Mouse (Mus musculus) T-helper 2 cell (primary cell): ENCODE measurements at regions not wholly inside any gene's neighbourhood (a gene's known extent, or its start where the extent isn't known, plus 50 kb on each side); places are given as distances from the start of the nearest gene placed in this dataset.

Experiments
- in situ Hi-C: fragments of 300-600 bp; cut with MboI, MseI; formaldehyde crosslinking; loops from one replicate; pipeline ENCODE4 v1.15.1; 2025; ENCODE audit warnings: high pct_unique_total_duplicates

DNA sequence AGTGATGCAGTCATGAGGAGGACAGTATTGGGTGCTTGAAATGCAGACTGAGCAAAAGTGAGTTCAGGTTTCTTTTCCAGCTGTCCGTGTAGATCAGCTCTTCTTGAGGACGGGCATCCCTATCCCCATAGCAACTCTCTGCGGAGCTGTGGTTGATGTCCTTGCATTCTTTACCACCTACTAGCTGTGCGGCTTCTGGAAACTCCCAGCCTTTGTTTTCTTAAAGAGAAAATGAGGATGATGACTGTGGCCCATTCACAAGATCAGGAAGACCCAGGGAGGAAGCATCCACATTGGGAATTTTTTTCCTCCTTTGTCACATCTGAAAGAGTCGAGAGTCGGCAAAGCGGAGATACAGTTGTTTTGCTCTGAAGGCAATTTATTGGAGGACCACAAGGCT lies 410.2 kb upstream of the Sall1 start:
- in situ Hi-C loops: no loop called here

GRCm38 (mm10) chr8:89453724-89454123 lies 409.8 kb upstream of the Sall1 start:
- in situ Hi-C loops: no loop called here

- in situ Hi-C loops: no loop called here
Observed at GRCm38 (mm10) chr8:89444466-89444865, 400.5 kb upstream of the Sall1 start.

DNA sequence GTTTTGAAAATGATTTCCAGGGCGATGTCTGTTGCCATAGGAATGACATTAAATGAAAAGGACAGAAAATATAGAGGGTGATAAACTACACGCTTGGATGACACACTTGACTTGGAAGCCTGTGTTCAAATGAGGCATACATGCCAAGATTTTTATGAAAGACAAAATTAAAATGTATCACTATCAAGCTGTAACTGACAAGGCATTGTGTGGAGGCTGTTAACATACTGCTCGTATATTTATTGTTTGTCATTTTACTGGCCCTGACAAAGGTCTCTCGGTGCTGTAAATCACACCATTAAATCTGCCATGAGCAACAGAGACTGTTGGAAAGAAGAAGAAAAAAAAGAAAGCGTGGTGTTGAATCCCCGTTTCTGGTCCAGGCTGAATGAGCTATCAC lies 395.3 kb upstream of the Sall1 start:
- in situ Hi-C loops: no loop called here

GRCm38 (mm10) chr8:89426969-89427368 lies 383.0 kb upstream of the Sall1 start:
- in situ Hi-C loops: no loop called here

- in situ Hi-C loops: no loop called here
Observed at GRCm38 (mm10) chr8:89415287-89415686, 371.3 kb upstream of the Sall1 start.

GRCm38 (mm10) chr8:89412500-89412899 lies 368.5 kb upstream of the Sall1 start:
- in situ Hi-C loops: no loop called here

GRCm38 (mm10) chr8:89412046-89412445 lies 368.1 kb upstream of the Sall1 start:
- in situ Hi-C loops: no loop called here

DNA sequence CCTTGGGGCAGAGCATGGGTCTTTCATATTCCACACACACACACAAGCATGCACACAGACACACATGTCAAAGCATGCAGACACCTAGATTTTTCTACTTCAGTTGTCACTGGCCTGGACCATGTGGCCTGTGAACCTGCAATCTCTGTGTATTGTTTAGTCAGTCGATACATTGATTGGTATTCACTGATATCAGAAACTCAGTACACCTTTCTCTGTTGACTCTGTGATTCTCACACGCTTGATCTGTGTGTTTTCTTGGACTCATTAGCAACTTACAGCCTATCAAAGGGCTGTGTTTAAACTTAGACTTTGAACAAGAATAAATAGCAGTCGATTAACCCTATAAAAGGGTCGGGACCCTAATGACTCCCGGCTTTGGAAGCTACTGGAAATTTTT lies 362.7 kb upstream of the Sall1 start:
- in situ Hi-C loops: no loop called here

GRCm38 (mm10) chr8:89404287-89404686 lies 360.3 kb upstream of the Sall1 start:
- in situ Hi-C loops: no loop called here

DNA sequence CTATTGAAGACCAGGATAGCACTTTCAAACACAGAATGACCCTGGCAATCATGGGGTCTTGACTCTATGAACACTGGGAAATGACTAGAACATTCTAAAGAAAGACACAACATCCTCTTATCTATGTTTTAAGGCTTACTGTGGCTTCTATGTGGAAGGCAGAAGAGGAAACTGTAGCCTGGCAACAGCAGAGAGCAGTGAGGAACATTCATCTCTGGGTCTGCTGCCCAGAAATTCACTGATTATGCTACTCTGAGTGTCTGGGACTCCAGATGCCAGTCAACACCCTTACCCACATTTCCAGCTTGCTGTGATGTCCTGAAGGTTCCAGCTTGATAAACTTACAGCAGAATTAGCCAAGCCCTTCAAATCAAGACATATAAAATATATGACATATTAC lies 352.7 kb upstream of the Sall1 start:
- in situ Hi-C loops: no loop called here

- in situ Hi-C loops: no loop called here
Observed at GRCm38 (mm10) chr8:89392749-89393148, 348.8 kb upstream of the Sall1 start.

DNA sequence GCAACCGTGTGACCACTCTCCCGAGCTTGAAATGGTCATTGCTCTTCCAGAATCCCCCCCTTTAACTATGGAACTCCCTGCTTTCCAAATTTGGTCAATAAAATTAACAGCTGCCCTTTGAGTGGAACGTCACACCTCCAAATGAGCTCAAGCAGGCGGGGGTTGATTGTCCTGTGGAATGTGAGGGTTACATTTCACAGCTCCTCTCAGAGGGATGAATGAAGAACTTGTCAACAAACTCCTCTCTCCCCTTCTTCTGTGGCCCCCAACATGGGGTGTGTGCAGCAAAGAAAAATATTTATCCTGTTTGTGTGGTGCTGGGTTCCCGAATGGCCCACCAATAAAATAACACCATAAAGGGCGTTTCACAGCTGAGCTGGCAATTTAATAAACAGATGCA lies 344.8 kb upstream of the Sall1 start:
- in situ Hi-C loops: no loop called here

GRCm38 (mm10) chr8:89387295-89387694 lies 343.3 kb upstream of the Sall1 start:
- in situ Hi-C loops: no loop called here

DNA sequence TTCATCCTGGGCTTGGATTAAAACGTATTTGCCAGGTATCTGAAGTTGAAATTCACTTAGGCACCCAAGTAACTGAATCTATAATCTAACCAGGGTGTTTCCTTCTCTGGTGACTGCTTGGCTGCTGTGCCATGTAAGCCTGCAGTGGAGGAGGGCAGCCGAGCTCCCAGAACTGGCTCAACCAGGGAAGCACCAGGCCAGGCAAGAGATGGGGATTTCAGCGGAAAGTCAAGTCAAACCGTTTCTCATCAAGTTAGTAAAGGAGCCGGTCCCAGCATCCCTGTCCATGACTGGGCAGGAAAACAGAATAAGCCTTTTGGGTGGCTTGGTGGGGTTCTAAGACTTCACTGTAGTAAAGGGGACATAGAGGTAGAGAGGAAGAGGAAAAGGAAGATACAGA lies 341.1 kb upstream of the Sall1 start:
- in situ Hi-C loops: no loop called here

DNA sequence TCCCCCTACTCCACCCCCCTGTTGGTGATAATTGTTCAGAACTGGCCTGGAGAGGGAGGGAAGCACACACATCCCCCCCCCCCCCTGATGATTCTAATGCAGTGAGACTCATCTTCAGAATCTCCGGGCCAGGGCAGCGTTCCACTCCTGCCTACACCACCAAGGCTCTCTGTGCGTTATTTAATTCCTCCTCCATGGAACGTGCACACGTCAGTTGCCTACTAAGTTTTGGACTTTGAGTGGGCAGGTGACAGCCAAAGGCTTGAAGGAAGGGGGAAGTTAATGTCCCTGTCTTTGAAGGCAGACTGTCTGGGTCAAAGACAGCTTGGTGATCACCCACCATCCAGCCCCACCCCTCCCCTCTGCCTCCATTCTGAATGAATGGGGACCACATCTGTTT lies 339.8 kb upstream of the Sall1 start:
- in situ Hi-C loops: no loop called here

GRCm38 (mm10) chr8:89382538-89383380 lies 338.8 kb upstream of the Sall1 start:
- in situ Hi-C loops: no loop called here

DNA sequence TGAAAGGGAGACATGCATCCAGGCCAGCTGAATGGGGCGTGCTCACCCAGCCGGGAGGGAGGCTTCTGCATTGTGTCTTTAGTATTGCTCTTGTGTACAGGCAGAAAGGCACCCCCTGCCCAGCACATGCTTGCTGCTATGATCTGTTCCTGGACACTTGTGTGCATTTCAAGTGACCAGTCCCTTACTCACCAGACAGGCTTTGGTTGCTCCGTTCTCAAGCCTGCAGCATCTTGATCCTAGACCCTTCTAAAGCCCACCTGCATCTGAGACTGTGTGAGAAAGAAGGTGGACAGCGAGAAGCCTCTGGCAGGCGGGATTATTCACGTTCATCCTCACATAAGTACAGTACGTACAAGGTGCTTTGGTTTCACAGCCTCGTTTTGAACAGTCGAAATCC lies 336.5 kb upstream of the Sall1 start:
- in situ Hi-C loops: no loop called here

- in situ Hi-C loops: no loop called here
Observed at GRCm38 (mm10) chr8:89372761-89373160, 328.8 kb upstream of the Sall1 start.

GRCm38 (mm10) chr8:89371773-89372132 lies 327.8 kb upstream of the Sall1 start:
- in situ Hi-C loops: no loop called here

GRCm38 (mm10) chr8:89370816-89371772 lies 327.1 kb upstream of the Sall1 start:
- in situ Hi-C loops: no loop called here

DNA sequence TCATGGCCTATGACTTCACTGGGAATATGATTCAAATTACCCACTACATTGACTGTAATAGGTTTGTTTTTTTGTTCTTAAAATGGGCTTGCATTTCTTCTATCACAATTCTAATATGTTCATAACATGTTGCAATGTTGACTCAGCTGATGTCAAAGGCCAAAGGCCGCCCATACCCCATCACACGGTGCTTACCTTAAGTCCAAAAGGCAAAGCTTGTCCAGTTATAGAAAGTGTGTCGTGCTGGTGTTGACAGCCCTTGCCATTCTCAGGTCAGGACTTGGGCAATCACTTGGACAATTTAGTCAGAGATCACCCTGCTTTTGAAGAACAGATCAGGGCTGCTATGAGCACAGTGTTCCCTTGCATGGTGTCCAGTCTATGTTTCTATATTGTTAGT lies 321.5 kb upstream of the Sall1 start:
- in situ Hi-C loops: no loop called here

DNA sequence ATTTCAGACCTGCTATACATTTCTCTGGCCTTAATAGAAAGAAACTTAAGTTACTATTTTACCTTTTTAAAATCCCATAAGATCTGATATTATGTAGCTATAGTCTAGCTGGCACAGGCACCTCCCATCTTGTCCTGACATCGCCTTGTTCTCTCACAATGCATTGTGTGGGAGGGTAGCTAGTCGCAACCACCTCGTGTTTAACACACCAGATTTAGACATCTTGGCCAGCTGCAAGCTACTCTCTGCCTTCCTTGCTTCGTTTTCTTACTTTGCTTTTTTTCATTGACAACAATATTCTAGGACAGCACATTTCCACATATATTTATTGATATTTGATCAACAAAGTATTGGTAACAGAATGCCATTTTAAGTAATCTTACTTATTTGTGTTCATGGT lies 314.4 kb upstream of the Sall1 start:
- in situ Hi-C loops: no loop called here
